Mouse (Mus musculus) forebrain, embryonic 13.5 days (tissue): ENCODE results near the gene Tmem119. TPM values are rescaled to one million over a fixed set of nuclear protein-coding genes. Genes with fewer than 3 reads are reported as not detected.

Experiments
- ATAC-seq: fragments of 200-750 bp; cut with Nextera tagmentation; 2 replicates; pipeline ENCODE4 v1.8.0; 2017
- H3K27ac ChIP-seq: fragments of 300-500 bp; sonication (generic); 2 replicates; pipeline ENCODE4 v1.5.1; 2015; ENCODE audit warnings: inconsistent platforms, mild to moderate bottlenecking, moderate library complexity
- H3K27me3 ChIP-seq: fragments of 300-500 bp; sonication (generic); 2 replicates; pipeline ENCODE4 v1.6.1; 2015; ENCODE audit warnings: mild to moderate bottlenecking, inconsistent platforms
- H3K36me3 ChIP-seq: fragments of 300-500 bp; sonication (generic); 2 replicates; pipeline ENCODE4 v1.6.1; 2015; ENCODE audit warnings: mild to moderate bottlenecking, inconsistent platforms; ENCODE audit not compliant: poor library complexity, severe bottlenecking
- H3K4me1 ChIP-seq: fragments of 300-500 bp; sonication (generic); 2 replicates; pipeline ENCODE4 v1.6.1; 2015; ENCODE audit warnings: inconsistent platforms
- H3K4me2 ChIP-seq: fragments of 300-500 bp; sonication (generic); 2 replicates; pipeline ENCODE4 v1.6.1; 2015; ENCODE audit warnings: inconsistent platforms, mild to moderate bottlenecking, moderate library complexity
- H3K4me3 ChIP-seq: fragments of 300-500 bp; sonication (generic); 2 replicates; pipeline ENCODE4 v1.5.1; 2015; ENCODE audit warnings: mild to moderate bottlenecking, inconsistent platforms
- H3K9ac ChIP-seq: fragments of 300-500 bp; sonication (generic); 2 replicates; pipeline ENCODE4 v1.6.1; 2015; ENCODE audit warnings: mild to moderate bottlenecking, inconsistent platforms
- H3K9me3 ChIP-seq: fragments of 300-500 bp; sonication (generic); replicated peaks from 2 replicates; pipeline ENCODE4 v1.6.1; 2016; ENCODE audit warnings: inconsistent platforms
- WGBS: fragments of 180-500 bp; shearing (Covaris S2); methylation state at CpG from one replicate; pipeline ENCODE4 v1.1.7; 2015; 5-methylcytosine and 5-hydroxymethylcytosine counted together
- polyA plus RNA-seq: library from polyadenylated mRNA; unstranded; fragments of >200 nt; fragmentation: Nextera tagmentation; extraction: Ambion mirVana; gene quantifications from 2 replicates; pipeline ENCODE4 v1.2.1, GENCODE M21; 2015

Tmem119 gene
- polyA plus RNA-seq, result 3.4 and 4.4 TPM in 2 replicates

GRCm38 (mm10) chr5:113800280-113800679 lies at the start of gene Tmem119:
Gene Tmem119 (minus strand): TSS chr5:113800516.
- 2% methylated on average over 11 of the region's 11 CpGs for WGBS
- no peak within 1 kb of the TSS for H3K4me2 ChIP-seq

GRCm38 (mm10) chr5:113847636-113848035 lies 47.3 kb upstream of the Tmem119 start:
- 93% methylated on average over 9 of the region's 9 CpGs for WGBS

More at GRCm38 (mm10) chr5:113800280-113800679, at the start of gene Tmem119:
- Histone ChIP-seq H3K4me3 (no peak within 1 kb of the TSS), H3K4me1 (peaks cover 21% of the 10 kb centered on the region), H3K27ac (no peak within 1 kb of the TSS; the same call in 1 of the 2 replicates), H3K9me3 (no peaks in the 10 kb centered on the region), H3K27me3 (peaks cover 10% of the 10 kb centered on the region), H3K9ac (no peak within 1 kb of the TSS), H3K36me3 (no peaks in the 10 kb centered on the region)
- ATAC-seq, result peak; percentile 77

GRCm38 (mm10) chr5:113846656-113847055 lies 46.3 kb upstream of the Tmem119 start:
- H3K9me3 ChIP-seq, result no peaks in the 10 kb centered on the region
- no peak overlapping the region for H3K4me3 ChIP-seq
- no peaks in the 10 kb centered on the region for H3K27me3 ChIP-seq
- H3K9ac ChIP-seq, result no peak overlapping the region
- H3K4me2 ChIP-seq, result no peak overlapping the region
- no peaks in the 10 kb centered on the region for H3K4me1 ChIP-seq
- peaks cover 99% of the 10 kb centered on the region for H3K36me3 ChIP-seq
- 93% methylated on average over 8 of the region's 8 CpGs for WGBS
- ATAC-seq, result no peak
- H3K27ac ChIP-seq, result no peak overlapping the region

More at GRCm38 (mm10) chr5:113847636-113848035, 47.3 kb upstream of the Tmem119 start:
- ATAC-seq, result no peak
- Histone ChIP-seq H3K36me3 (peaks cover 97% of the 10 kb centered on the region), H3K4me3 (no peak overlapping the region), H3K9me3 (no peaks in the 10 kb centered on the region), H3K27ac (no peak overlapping the region), H3K9ac (no peak overlapping the region), H3K4me2 (no peak overlapping the region), H3K27me3 (no peaks in the 10 kb centered on the region), H3K4me1 (no peaks in the 10 kb centered on the region)

GRCm38 (mm10) chr5:113845627-113846026 lies 45.3 kb upstream of the Tmem119 start:
- H3K4me1 ChIP-seq, result no peaks in the 10 kb centered on the region
- ATAC-seq, result no peak
- no peak overlapping the region for H3K27ac ChIP-seq
- no peaks in the 10 kb centered on the region for H3K9me3 ChIP-seq
- WGBS, result 89% methylated on average over 8 of the region's 8 CpGs
- H3K4me3 ChIP-seq, result no peak overlapping the region
- no peak overlapping the region for H3K4me2 ChIP-seq
- no peaks in the 10 kb centered on the region for H3K27me3 ChIP-seq
- peaks cover 92% of the 10 kb centered on the region for H3K36me3 ChIP-seq
- H3K9ac ChIP-seq, result no peak overlapping the region

GRCm38 (mm10) chr5:113844721-113845120 lies 44.4 kb upstream of the Tmem119 start:
- Histone ChIP-seq H3K4me3 (no peak overlapping the region), H3K27me3 (no peaks in the 10 kb centered on the region), H3K4me1 (no peaks in the 10 kb centered on the region), H3K27ac (peak overlapping the region; percentile 44; the same call in 1 of the 2 replicates), H3K9ac (no peak overlapping the region), H3K9me3 (no peaks in the 10 kb centered on the region), H3K4me2 (no peak overlapping the region), H3K36me3 (peaks cover 87% of the 10 kb centered on the region)
- 0 out of 2 replicates have a peak, but pooled peaks have one; percentile 51 for ATAC-seq
- 70% methylated on average over 7 of the region's 7 CpGs for WGBS

GRCm38 (mm10) chr5:113844106-113844505 lies 43.8 kb upstream of the Tmem119 start:
- Histone ChIP-seq H3K4me2 (no peak overlapping the region), H3K4me1 (no peaks in the 10 kb centered on the region), H3K36me3 (peaks cover 83% of the 10 kb centered on the region), H3K9ac (no peak overlapping the region), H3K27me3 (no peaks in the 10 kb centered on the region), H3K9me3 (no peaks in the 10 kb centered on the region), H3K27ac (peak overlapping the region; percentile 44; the same call in 1 of the 2 replicates), H3K4me3 (no peak overlapping the region)
- WGBS, result 90% methylated on average over 15 of the region's 15 CpGs
- no peak for ATAC-seq

GRCm38 (mm10) chr5:113842906-113843305 lies 42.6 kb upstream of the Tmem119 start:
- Histone ChIP-seq H3K4me2 (no peak overlapping the region), H3K4me1 (no peaks in the 10 kb centered on the region), H3K27ac (no peak overlapping the region), H3K9me3 (no peaks in the 10 kb centered on the region), H3K27me3 (no peaks in the 10 kb centered on the region), H3K4me3 (no peak overlapping the region), H3K9ac (no peak overlapping the region), H3K36me3 (peaks cover 71% of the 10 kb centered on the region)
- ATAC-seq, result no peak
- 90% methylated on average over 9 of the region's 9 CpGs for WGBS

- WGBS, result 89% methylated on average over 9 of the region's 9 CpGs
- no peak overlapping the region for H3K9ac ChIP-seq
- H3K4me2 ChIP-seq, result no peak overlapping the region
- no peak overlapping the region for H3K27ac ChIP-seq
- peaks cover 65% of the 10 kb centered on the region for H3K36me3 ChIP-seq
- H3K9me3 ChIP-seq, result no peaks in the 10 kb centered on the region
- H3K4me3 ChIP-seq, result no peak overlapping the region
- ATAC-seq, result no peak
- no peaks in the 10 kb centered on the region for H3K27me3 ChIP-seq
- no peaks in the 10 kb centered on the region for H3K4me1 ChIP-seq
Measured at GRCm38 (mm10) chr5:113842244-113842643, 41.9 kb upstream of the Tmem119 start.

GRCm38 (mm10) chr5:113841243-113842225 lies 41.2 kb upstream of the Tmem119 start:
- Histone ChIP-seq H3K36me3 (peaks cover 58% of the 10 kb centered on the region), H3K4me2 (no peak overlapping the region), H3K9ac (no peak overlapping the region), H3K27ac (no peak overlapping the region), H3K4me1 (no peaks in the 10 kb centered on the region), H3K4me3 (no peak overlapping the region), H3K9me3 (no peaks in the 10 kb centered on the region), H3K27me3 (no peaks in the 10 kb centered on the region)
- 89% methylated on average over 23 of the region's 23 CpGs for WGBS
- ATAC-seq, result no peak

GRCm38 (mm10) chr5:113840443-113840842 lies 40.1 kb upstream of the Tmem119 start:
- H3K4me2 ChIP-seq, result no peak overlapping the region
- H3K27me3 ChIP-seq, result no peaks in the 10 kb centered on the region
- peaks cover 47% of the 10 kb centered on the region for H3K36me3 ChIP-seq
- no peak overlapping the region for H3K4me3 ChIP-seq
- H3K4me1 ChIP-seq, result no peaks in the 10 kb centered on the region
- H3K27ac ChIP-seq, result no peak overlapping the region
- ATAC-seq, result no peak
- 93% methylated on average over 4 of the region's 4 CpGs for WGBS
- no peaks in the 10 kb centered on the region for H3K9me3 ChIP-seq
- no peak overlapping the region for H3K9ac ChIP-seq

GRCm38 (mm10) chr5:113836961-113837360 lies 36.6 kb upstream of the Tmem119 start:
- Histone ChIP-seq H3K9ac (no peak overlapping the region), H3K4me2 (no peak overlapping the region), H3K27ac (no peak overlapping the region), H3K4me3 (no peak overlapping the region), H3K9me3 (no peaks in the 10 kb centered on the region), H3K4me1 (peaks cover 8% of the 10 kb centered on the region; the same call in 1 of the 2 replicates), H3K27me3 (no peaks in the 10 kb centered on the region), H3K36me3 (peaks cover 13% of the 10 kb centered on the region)
- ATAC-seq, result no peak
- WGBS, result 91% methylated on average over 10 of the region's 10 CpGs

GRCm38 (mm10) chr5:113833316-113833947 lies 33.1 kb upstream of the Tmem119 start:
- Histone ChIP-seq H3K27ac (no peak overlapping the region), H3K4me2 (no peak overlapping the region), H3K4me3 (no peak overlapping the region), H3K4me1 (peaks cover 8% of the 10 kb centered on the region; the same call in 1 of the 2 replicates), H3K36me3 (no peaks in the 10 kb centered on the region), H3K27me3 (no peaks in the 10 kb centered on the region), H3K9me3 (no peaks in the 10 kb centered on the region), H3K9ac (no peak overlapping the region)
- 74% methylated on average over 16 of the region's 16 CpGs for WGBS
- ATAC-seq, result no peak
